Mouse (Mus musculus): ENCODE measurements around the gene Elovl3.

GRCm38 (mm10) chr19:46104187-46104557, 27.5 kb upstream of the Elovl3 start:
- no peak for TF ChIP-seq CTCF (IDR thresholded peaks at IDR 0.05; ENCODE audit: low read depth, low read length)
- no peak for TF ChIP-seq POLR2A (IDR thresholded peaks at IDR 0.05; ENCODE audit: extremely low read depth, insufficient read depth, low read length)

All from liver, adult 2 months (tissue).